Mouse (Mus musculus): ENCODE measurements around the gene Cx3cl1.

- TF ChIP-seq CTCF (IDR thresholded peaks at IDR 0.05; ENCODE audit: borderline replicate concordance, insufficient read depth, low read length) (no peak), POLR2A (IDR thresholded peaks at IDR 0.05; ENCODE audit: low read depth, low read length) (peak; percentile 97)
Measured at GRCm38 (mm10) chr8:94771941-94772670, at the start of gene Cx3cl1.
